Mouse (Mus musculus) gastrocnemius, postnatal 4 days (tissue): ENCODE measurements at regions not wholly inside any gene's neighbourhood (a gene's known extent, or its start where the extent isn't known, plus 50 kb on each side); places are given as distances from the start of the nearest gene placed in this dataset.

Source experiments
- DNase-seq, 2 experiments: peaks; one replicate each; pipeline ENCODE4 v3.0.0; 2021 to 2022; ENCODE audit warnings: low spot score in 2 of 2, mixed read lengths in 2 of 2

- no peak for DNase-seq
Observed at GRCm38 (mm10) chr14:61885241-61886015, 278.2 kb downstream of the Kcnrg start.

GRCm38 (mm10) chr14:61889626-61890025, 282.4 kb downstream of the Kcnrg start:
- DNase-seq, result no peak

- DNase-seq, result no peak
Observed at GRCm38 (mm10) chr14:61893786-61894185, 286.5 kb downstream of the Kcnrg start.

- DNase-seq, result no peak
Observed at GRCm38 (mm10) chr14:61896879-61897278, 289.6 kb downstream of the Kcnrg start.

- DNase-seq, result no peak
Observed at GRCm38 (mm10) chr14:61898664-61899063, 291.4 kb downstream of the Kcnrg start.

- DNase-seq, result no peak
Observed at GRCm38 (mm10) chr14:61904426-61905124, 297.3 kb downstream of the Kcnrg start.

- DNase-seq, result no peak
Observed at GRCm38 (mm10) chr14:61918113-61918512, 310.9 kb downstream of the Kcnrg start.

- no peak for DNase-seq
Observed at GRCm38 (mm10) chr14:61931811-61932210, 324.6 kb downstream of the Kcnrg start.

GRCm38 (mm10) chr14:61941682-61942081, 334.4 kb downstream of the Kcnrg start:
- no peak for DNase-seq

GRCm38 (mm10) chr14:61945659-61946058, 338.4 kb downstream of the Kcnrg start:
- DNase-seq, result no peak

- DNase-seq, result no peak
Observed at GRCm38 (mm10) chr14:61949446-61949845, 342.2 kb downstream of the Kcnrg start.

GRCm38 (mm10) chr14:61950004-61950403, 342.4 kb upstream of the Rnaseh2b start:
- DNase-seq, result no peak

- DNase-seq, result no peak
Observed at GRCm38 (mm10) chr14:61953029-61953428, 339.4 kb upstream of the Rnaseh2b start.

- DNase-seq, result no peak
Observed at GRCm38 (mm10) chr14:61955416-61955815, 337.0 kb upstream of the Rnaseh2b start.

- DNase-seq, result no peak
Observed at GRCm38 (mm10) chr14:61960243-61960957, 332.0 kb upstream of the Rnaseh2b start.

- DNase-seq, result no peak
Observed at GRCm38 (mm10) chr14:61968467-61968866, 323.9 kb upstream of the Rnaseh2b start.

GRCm38 (mm10) chr14:61968957-61969535, 323.3 kb upstream of the Rnaseh2b start:
- no peak for DNase-seq

GRCm38 (mm10) chr14:61970591-61970990, 321.8 kb upstream of the Rnaseh2b start:
- no peak for DNase-seq

GRCm38 (mm10) chr14:61971100-61972088, 321.0 kb upstream of the Rnaseh2b start:
- DNase-seq, result no peak

GRCm38 (mm10) chr14:61975301-61975732, 317.1 kb upstream of the Rnaseh2b start:
- no peak for DNase-seq
